Mouse (Mus musculus): ENCODE data around the gene Smap1.

The Smap1 gene

GRCm38 (mm10) chr1:23919086-23919485 lies 3.0 kb downstream of the Smap1 start:
- no peak for DNase-seq

- no peak for DNase-seq
These were observed 6.6 kb downstream of the Smap1 start for GRCm38 (mm10) chr1:23915483-23915882.

- no peak for DNase-seq
These were observed 9.1 kb downstream of the Smap1 start for GRCm38 (mm10) chr1:23912988-23913387.

DNA sequence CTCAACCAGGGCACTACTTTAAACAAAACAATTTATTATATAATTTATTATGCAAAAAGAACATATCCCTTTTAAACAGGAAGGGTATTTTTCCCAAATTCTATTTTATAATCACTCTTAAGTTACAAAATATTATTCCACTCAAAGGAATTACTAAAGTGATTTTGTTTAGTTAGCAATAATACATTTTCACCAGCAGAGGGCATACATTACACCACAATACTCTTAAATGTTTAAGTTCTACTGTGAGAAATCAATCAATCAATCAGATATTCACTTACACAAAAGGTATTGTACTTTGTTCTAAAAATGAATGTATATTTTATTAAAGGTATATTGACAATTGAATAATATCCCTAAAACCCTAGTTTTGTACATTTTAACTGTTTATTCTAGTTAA lies 16.0 kb downstream of the Smap1 start:
- DNase-seq, result no peak

DNA sequence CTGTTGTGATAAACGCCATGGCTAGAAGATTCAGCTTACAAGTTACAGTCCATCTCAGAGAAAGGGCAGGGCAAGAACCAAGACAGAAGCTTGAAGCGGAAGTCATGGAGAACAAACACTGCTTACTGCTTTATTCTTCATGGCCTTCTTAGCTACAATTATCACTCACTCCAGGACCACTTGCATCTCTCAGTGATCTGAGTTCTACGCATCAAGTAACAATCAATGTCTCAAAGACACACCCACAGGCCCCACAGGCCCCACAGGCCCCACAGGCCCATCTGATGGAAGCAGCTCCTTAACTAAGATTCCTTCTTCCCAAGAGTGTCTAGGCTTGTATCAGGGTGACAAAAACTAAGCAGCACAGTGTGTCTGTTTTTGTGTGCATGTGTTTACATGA lies 18.8 kb downstream of the Smap1 start:
- DNase-seq, result no peak

- DNase-seq, result no peak
These were observed 19.4 kb downstream of the Smap1 start for GRCm38 (mm10) chr1:23902736-23903135.

- DNase-seq, result no peak
These were observed 22.5 kb downstream of the Smap1 start for GRCm38 (mm10) chr1:23899647-23900020.

DNA sequence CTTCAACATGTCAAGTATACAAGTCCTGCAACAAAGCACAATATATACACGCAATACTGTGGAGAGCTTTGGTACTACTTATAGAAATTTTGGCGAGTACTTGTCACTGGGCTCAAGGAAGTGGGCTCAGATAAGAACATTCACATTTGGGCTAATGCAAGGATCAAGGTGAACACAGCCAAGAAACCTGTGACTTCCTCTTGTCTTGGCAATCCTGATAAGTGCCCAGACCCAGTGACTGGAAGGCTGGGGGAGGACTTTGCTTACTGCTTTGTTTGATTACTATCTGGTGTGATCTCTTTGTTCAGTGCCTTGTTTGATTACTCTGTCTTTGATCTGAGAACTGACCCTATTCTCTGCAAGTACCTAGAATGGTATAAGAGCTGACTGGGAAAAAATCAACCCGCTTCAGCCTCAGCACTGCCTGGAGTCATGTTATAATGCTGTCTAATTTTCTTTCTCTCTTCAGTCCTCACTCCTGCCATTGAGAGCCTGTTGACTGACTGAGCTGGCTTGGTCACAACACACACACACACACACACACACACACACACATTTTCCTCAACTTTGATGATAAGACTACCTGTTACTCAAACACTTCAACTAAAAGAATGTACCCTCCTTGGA lies 23.0 kb downstream of the Smap1 start:
- no peak for DNase-seq

- no peak for DNase-seq
These were observed 30.0 kb downstream of the Smap1 start for GRCm38 (mm10) chr1:23892072-23892471.

DNA sequence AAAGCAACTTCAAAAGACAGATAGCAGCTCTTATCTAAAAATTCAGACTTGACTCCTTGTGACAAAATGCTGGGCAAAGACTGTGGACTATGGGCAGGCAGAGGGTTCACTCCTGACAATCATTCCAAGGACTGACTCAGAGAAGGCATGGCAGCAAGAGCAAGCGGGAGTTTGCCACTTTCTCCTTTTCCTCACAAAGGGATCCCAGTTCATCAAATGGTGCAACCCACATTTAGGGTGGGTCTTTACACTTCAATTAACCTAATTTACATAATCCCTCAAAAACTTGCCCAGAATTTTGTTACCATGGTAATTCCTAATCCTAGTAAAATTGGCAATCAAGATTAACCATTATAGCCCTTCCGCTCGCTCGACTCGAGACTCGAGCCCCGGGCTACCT lies 37.2 kb downstream of the Smap1 start:
- no peak for DNase-seq

- no peak for DNase-seq
These were observed 37.9 kb downstream of the Smap1 start for GRCm38 (mm10) chr1:23884087-23884668.

- no peak for DNase-seq
These were observed 39.4 kb downstream of the Smap1 start for GRCm38 (mm10) chr1:23882681-23883080.

DNA sequence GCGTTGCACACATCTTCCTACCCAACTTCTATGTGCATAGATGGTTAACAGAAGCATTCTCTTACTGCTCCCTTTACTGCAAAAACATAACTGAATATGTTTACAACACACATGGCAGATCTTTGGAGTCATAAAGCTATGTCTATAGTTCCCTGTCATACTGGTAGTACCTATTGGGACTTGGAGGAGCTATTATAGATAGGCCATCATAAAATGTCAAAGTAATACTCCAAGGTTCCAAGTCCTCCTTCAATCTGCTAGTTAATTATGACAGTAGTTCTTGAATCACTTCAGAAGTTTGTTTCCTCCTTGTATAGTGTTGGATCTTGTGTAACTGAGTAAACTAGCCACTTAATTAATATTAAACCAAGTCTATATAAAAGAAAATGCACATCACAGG lies 49.9 kb downstream of the Smap1 start:
- no peak for DNase-seq

DNA sequence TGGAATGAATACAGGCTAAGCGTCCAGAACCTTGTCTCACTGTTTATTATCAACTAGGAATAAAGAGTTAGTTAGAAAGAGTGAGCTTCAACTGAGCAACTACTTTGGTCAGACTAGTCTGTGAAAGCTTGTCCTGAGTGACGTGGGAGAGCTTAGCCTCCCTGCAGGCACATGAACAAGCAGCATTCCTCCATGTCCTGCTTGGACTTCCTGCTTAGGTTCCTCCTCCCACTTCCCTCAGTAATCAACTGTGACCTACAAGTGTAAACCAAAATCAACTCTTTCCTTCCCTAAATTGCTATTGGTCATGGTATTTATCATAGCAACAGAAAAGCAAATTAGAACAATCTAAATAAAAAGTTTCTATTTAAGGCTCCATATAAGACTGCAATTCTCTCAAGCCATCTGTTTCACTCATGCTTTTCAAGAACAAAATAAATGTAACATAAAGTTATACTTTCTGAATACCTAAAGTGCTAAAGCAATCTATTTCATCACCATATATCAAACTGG lies 54.7 kb downstream of the Smap1 start:
- DNase-seq, result no peak

DNA sequence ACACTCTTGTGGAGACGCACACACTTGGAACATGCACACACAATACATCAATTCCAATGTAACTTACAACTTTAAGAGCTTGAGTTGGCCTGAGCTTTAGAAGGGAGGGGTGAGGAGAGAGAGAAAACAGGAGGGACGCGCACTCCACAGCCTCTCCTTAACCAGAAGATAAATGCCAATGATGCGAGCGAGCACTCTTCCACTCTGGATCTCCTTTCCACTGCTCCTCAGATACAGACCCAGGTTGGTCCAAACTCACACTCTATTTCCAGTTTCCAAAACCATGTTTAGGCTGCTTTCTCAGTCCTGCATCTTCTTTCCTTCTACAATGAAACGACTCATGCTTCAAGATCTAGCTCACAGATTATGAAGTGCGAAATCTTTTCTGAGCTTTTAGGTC lies 56.6 kb downstream of the Smap1 start:
- DNase-seq, result no peak

GRCm38 (mm10) chr1:23860944-23861343 lies 61.2 kb downstream of the Smap1 start:
- no peak for DNase-seq

DNA sequence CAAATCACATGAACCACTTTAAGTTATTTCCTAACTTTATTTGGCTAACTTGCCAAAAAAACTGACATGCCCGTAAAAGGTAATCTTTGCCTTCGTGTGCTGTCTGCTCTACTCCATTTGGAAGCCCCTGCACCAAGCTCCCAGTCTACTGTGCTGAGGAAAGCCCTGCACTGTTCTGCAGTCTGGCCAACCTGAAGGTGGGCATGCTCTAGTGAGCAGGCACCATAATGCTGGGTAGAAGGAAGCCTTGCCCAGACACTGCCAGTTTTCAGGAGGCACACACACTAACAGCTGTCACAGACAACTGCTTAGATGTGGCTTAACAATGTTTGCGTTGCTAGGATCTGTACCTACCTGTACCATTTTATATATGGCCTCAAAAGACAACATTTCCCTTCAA lies 66.5 kb downstream of the Smap1 start:
- no peak for DNase-seq

DNA sequence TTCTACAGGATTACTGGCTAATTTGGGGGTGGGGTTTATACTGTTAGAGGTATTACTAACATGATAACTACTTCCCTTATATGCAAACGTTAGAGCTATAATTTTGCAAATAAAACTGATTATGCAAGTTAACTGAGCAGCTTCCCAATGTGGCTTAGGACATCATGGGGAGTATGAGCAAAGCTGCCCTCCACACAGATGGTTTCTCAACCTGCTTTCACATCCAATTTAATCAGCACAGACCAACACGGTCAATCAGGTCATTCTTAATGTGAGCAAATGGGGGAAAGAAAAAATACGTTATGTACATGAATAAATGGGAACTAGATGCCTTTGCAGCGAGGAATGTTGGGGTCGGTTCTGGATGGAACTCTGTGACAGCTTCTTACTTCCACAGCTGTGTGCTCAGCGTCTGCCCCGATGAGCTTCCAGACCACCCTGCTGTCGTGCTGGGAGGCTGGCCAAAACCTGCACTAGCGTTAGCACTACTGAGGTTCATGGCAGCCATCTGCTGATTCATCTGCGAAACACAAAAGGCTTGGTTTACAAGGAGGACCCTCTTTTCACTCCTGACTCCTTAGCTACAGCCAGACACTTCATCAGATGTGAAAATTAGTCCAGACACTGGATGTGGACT lies 76.0 kb downstream of the Smap1 start:
- no peak for DNase-seq

- DNase-seq, result no peak
These were observed 77.1 kb downstream of the Smap1 start for GRCm38 (mm10) chr1:23845007-23845406.

DNA sequence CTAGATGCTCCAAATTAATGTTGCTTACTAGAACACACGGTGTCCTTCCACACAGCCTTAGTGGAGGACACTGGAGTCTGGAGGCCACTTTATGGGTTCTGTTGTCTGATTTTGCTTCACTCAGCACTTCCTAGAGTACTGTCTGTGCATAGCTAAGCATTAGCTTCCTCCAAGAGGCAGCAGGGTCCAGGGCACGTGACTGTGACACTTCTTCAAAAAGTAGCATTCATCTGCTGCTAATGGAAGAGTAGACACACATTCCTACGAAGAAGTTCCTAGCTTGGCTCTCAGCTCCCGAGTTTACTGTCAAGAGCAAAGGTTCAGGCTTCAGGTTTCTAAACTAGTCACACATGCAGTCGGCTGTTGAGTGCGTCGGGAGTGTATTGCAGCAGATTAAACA lies 78.3 kb downstream of the Smap1 start:
- DNase-seq, result no peak

DNA sequence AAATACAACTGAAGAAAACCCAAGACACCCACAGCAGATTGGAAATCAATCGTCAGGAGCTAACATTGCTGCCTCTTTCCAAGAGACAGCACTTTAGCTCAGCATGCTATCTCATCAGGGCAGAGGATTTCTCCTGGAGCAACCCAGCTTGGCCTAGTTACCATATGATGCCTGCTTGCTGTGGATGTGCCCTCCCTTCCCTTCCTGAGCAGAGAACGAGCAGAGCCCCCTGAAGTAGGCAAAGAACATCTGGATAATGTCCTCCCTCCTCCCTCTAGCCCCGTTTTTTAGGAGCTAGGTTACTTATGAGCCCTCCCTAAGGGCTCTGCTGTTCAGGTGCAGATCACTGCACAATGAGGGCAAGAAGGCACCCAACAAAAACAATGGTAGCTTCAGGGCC lies 79.5 kb downstream of the Smap1 start:
- DNase-seq, result no peak

DNA sequence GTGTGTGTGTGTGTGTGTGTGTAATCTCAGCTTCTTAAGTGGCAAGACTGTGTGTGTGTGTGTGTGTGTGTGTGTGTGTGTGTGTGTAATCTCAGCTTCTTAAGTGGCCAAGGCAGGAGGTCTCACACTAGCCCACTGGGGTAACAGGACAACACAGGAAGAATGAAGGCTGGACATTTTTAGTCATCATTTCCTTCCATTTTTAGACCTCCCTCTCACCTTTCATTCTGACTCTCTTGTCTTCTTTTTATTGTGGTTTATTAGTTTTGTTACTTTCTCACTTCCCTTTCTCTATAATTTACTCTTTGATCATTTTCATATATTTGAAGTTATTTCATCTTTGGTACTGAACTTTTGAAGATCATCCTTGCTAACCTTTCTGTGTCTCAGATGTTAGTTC lies 81.2 kb downstream of the Smap1 start:
- DNase-seq, result no peak

DNA sequence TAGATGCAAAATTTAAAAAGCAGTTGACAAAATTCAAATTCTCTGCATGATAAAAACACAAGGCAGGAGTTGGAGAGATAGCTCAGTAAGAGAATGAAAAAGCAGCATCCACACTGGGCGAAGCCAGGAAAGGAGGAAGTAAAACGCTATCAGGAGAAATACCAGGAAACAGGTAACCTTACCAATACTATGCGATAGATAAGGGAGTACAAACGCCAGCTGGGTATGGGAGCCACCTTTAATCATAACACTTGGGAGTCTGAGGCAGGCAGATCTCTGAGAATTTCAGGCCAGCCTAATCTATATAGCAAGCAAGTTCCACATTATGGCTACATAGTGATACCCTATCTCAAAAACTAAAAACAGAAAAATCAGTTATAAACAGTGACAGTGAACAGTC lies 85.5 kb downstream of the Smap1 start:
- DNase-seq, result no peak

GRCm38 (mm10) chr1:23834819-23835218 lies 87.3 kb downstream of the Smap1 start:
- no peak for DNase-seq

DNA sequence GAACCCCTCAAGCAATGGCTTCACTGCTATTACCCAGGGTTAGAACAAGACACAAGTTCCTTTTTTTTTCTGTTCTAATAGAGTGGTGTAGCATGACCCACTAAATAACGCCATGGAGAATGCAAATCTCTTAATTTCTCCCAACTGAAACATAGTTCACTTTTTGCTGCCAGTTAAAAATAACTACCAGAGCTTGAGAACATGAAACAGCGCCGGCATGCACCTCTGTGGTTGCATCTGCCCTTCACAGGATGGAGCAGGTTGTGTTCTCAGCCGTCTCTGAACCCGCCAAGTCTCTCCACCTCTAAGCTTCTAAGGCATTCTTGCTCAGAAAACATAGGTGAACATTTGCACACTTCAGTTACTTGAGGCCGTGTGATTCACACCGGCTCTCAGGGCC lies 87.9 kb downstream of the Smap1 start:
- DNase-seq, result no peak
